Mouse (Mus musculus) brain, adult 2 months (tissue): Measurements from ENCODE around the gene Pfdn5.

Experiments
- DNase-seq: peaks from one replicate; pipeline ENCODE4 v3.0.0; 2011; ENCODE audit warnings: low read depth, low spot score

The Pfdn5 gene

DNA sequence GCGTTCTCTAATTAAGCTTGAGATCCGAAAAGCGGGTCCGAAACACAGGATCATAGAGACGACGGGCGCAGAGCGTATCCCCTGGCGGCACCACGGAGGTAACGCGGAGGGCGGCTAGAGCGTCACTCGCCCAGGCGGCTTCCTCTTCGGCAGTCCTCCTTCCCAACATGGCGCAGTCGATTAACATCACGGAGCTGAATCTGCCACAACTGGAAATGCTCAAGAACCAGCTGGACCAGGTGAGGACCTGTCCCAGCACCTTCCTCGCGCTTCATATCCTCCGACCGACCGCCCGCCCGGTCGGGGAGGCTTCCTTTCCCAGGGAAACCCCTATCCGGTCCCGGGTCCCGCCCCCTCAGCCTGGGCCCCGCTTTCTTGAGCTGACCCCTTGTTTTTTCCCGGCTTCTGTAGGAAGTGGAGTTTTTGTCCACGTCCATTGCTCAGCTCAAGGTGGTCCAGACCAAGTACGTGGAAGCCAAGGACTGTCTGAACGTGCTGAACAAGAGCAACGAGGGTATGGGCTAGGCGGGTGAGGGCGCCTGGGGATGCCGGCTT lies at the start of gene Pfdn5:
Gene Pfdn5, plus strand, starts transcription at position 95 of the 555 bp plus-strand sequence.
- DNase-seq, result peak; percentile 96

DNA sequence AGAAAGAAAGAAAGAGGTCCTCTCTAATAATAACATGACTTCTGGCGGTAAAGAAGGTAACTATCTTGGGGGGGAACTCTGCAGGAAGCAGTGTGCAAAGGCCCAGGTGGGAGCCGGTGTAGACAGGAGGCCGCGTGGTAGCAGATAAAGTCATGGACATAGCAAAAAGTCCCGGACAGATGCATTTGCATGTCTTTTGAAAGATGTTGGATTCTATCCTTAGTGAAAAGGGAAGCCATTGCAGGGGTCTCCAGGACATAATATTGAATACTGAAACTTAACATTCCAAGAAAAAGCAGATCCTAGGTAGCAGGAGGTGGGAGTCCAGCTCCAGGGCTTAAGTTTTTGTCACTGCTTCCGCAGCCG lies 47.2 kb upstream of the Pfdn5 start:
- DNase-seq, result no peak

DNA sequence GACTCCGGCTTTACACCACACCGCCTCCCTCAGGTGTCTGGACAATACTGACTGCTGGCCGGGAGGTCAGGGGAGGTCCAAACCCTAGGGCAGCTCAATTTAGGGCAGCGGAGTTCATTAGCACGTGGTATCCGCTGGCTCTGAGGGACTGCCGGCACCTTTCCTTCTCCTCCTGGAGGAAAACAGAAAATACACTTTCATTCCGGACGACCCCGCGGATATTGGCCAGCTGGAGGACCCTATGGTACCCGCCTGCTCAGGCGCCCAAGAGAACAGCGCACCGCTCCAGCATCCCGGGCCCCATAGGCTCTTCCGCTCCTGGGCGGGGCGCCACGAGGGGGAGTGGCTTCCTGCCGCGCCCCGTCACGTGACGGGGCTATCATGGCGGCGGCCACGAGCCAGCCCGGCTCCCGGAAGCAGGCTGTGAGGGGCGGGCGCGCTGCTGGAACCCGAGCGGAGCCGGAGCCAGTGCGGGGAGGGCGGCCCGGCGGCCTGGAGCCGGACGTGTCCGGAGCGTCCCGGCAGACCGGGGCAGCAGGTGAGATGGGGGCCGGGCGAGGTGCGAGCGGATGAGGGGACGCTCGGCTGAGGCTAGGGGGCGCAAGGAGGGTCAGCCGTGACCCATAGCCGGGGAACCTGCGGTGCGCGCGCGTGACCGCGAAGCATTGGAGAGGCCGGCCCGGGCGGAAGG lies 46.7 kb upstream of the Pfdn5 start, which contains the start of gene Mfsd5:
Gene Mfsd5, plus strand, starts transcription at position 363 of the 691 bp plus-strand sequence.
- DNase-seq, result peak; percentile 95

DNA sequence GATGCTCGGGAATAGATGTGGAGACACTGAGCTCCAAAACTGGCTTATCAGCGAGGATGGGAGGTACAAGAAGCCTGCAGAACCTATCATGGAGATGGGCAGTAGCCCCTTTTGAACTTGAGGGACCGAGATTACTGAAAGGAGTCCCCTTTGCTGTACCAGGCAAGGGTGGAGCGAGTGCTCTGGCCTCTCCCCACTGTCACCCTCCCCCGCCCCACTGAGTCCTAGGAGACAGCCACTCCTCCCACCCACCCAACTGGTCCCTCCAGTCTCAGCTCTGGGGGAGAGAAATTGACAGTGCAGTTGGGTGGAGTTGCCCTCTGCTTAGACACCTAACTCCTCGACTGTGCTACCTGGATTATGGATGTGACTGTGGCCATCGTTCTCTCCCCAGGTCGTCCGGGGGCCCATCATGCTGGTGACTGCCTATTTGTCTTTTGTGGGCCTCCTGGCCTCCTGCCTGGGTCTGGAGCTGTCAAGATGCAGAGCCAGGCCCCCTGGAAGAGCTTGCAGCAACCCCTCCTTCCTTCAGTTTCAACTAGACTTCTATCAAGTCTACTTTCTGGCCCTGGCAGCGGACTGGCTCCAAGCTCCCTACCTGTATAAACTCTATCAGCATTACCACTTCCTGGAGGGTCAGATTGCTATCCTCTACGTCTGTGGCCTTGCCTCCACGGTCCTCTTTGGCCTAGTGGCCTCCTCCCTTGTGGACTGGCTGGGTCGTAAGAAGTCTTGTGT lies 46.0 kb upstream of the Pfdn5 start:
- DNase-seq, result peak; percentile 70

DNA sequence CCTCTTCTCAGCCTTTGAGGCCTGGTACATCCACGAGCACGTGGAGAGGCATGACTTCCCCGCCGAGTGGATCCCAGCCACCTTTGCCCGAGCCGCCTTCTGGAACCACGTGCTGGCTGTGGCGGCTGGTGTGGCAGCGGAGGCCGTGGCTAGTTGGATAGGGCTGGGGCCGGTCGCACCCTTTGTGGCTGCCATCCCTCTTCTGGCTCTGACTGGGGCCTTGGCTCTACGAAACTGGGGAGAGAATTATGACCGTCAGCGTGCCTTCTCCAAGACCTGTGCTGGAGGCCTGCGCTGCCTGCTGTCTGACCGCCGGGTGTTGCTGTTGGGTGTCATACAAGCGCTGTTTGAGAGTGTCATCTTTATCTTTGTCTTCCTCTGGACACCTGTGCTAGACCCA lies 45.3 kb upstream of the Pfdn5 start:
- DNase-seq, result no peak

DNA sequence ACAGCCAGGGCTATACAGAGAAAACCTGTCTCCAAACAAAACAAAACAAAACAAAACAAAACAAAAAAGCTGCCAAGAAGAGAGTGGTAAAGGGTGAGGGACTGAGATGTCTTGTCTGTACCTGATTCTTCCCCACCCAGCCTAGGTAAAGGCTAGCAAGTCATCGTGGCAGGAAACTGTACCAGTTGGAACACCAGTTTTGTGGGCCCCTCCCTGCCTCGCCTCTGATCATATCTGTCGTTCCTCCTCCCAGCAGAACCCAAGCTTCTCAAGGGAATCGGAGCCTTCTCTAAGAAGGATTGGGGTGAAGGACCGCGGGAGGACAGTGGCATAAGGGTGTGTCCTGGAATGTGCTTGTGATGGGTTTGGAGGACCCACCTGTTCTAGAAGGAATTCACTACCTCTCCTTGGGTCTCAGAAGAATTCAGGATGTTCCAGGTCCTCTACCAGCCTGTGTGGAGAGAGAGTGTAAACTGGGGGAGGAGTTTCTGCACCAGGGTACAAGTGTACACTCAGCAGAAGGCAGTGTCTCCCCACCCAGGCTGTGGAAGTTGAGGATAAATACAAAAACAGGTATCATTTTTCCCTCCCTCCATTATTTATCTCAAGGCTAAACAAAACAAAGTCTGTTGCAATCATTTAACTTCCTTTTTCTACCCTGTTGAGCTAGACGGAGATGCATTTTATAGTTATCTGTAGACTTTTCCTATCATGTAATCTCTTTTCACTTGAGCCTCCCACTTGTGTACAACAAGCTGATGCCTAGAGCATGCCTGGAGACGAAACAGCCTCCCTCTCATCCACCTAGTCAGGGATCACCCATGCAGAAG lies 43.2 kb upstream of the Pfdn5 start:
- no peak for DNase-seq

DNA sequence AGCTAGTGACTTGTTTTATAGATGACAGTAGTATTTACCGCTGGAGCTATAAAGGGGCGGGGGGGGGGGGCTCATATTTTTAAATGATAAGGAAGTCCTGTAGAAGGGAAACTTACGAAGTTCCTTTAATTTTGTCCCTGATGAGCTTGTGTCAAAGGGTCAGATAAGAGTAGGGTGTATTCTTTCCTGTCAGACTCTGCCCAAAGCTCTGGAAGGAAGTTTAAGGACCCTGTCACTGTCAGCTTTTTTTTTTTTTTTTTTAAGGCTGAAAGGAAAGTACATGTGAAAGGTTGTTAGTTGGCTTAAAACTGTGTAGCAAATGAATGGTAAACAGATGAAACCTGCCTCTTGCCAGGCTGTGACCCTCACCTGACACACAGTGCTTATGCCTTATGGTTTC lies 42.3 kb upstream of the Pfdn5 start:
- DNase-seq, result no peak

DNA sequence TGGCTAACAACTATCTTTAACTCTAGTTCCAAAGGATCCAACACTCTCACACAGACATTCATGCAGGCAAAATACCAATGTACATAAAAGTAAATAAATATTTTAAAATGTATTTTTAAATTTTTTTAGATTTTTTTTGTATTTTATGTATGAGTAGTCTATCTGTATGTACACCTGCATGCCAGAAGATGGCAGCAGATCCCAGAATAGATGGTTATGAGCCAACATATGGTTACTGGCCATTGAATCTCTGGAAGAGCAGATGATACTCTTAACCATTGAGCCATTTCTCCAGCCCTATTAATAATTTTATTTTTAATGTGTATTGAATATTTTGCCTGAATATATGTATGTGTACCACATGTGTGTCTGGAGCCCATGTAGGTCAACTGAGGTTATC lies 38.5 kb upstream of the Pfdn5 start:
- peak; percentile 77 for DNase-seq

DNA sequence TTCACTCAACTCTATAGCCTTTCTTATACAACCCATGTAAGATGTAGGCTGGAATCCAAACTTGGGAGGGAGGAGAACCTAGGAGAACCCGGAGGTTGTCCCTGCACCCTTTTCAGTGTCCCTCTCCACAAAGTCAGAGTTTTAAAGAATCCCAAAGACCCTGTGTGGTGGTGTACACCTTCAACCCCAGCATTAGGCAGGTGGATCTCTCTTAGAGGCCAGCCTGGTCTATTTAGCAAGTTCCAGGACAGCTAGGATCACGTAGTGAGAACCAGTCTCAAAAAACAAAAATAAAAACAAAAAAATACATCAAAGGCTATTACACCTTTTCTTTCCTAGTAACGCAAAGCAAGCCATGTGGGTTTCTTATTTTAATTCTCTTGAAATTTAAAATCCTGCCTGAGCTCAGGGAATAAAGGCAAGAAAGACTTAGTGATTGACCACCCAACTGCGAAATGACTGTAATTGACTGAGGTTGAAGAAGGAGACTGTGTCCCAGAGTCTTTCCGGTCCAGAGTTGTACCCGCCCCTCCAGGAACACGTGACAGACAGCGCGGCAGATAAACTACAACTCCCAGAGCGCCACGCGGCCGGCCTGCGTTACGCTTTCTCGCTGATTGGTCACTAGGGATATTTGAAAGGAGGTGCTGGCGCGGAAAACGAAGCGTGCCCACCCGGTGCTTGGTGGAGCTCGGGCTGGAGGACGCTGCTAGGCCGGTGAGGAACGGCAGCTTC lies 30.1 kb upstream of the Pfdn5 start, which contains the start of gene Espl1:
Gene Espl1, plus strand, starts transcription at position 634 of the 735 bp plus-strand sequence.
- DNase-seq, result peak; percentile 95

DNA sequence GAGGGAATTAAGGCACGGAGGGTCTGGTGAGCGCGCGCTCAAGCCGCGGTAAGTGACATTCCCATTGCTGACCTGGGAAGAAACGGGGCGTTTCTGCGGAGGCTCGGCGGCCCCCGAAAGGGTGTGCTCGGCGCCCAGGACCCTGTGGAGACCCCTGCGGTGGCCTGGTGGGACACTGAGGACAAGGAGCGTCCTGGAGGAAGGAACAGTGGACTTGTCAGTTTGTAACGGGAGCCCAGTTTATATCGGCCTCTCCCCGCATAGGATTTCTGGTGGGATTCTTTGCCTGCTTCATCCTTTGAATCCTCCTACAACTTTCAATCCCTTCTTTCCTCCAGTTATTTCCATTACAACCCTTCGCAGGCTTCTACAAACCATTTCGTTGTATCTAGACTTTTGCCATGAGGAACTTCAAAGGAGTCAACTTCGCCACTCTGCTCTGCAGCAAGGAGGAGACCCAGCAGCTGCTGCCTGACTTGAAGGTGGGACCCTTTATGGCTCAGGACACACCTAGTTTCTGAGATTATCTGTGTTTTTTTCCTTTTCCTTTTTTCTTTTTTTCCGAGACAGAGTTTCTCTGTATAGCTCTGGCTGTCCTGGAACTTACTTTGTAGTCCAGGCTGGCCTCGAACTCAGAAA lies 29.4 kb upstream of the Pfdn5 start:
- DNase-seq, result no peak

DNA sequence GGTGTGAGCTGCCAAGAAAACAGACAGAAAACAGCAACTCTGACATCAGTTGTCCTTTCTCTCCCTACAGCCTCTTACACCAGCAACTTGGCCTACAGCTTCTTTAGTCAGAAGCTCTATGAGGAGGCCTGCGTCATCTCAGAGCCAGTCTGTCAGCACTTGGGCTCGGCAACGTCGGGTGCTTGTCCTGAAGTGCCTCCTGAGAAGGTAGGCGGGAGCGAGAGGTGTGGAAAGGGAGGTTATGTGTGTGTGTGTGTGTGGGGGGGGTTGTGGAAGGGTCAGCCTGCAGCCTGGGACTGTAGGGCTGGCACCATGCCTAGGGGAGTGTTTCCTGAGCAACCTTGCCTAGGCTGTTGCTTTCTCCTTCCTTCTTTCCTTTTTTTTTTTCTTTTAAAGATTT lies 23.4 kb upstream of the Pfdn5 start:
- DNase-seq, result no peak

DNA sequence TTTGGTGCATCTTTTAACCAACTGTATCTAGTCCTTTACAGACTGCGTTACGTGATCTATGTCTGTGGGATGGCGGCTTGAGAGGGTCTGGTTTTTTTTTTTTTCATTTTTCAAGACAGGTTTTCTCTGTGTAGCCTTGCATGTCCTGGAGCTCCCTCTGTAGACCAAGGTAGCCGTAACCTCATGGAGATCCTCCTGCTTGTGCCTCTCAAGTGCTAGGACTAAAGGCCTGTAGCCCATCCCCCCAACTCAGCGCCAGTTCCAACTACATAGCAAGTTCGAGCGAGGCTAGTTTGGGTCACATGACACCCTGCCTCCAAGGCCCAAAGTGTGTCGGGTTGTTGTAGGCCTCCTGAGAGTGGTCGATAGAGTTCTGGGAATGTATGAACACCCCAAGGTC lies 17.2 kb upstream of the Pfdn5 start:
- DNase-seq, result no peak

DNA sequence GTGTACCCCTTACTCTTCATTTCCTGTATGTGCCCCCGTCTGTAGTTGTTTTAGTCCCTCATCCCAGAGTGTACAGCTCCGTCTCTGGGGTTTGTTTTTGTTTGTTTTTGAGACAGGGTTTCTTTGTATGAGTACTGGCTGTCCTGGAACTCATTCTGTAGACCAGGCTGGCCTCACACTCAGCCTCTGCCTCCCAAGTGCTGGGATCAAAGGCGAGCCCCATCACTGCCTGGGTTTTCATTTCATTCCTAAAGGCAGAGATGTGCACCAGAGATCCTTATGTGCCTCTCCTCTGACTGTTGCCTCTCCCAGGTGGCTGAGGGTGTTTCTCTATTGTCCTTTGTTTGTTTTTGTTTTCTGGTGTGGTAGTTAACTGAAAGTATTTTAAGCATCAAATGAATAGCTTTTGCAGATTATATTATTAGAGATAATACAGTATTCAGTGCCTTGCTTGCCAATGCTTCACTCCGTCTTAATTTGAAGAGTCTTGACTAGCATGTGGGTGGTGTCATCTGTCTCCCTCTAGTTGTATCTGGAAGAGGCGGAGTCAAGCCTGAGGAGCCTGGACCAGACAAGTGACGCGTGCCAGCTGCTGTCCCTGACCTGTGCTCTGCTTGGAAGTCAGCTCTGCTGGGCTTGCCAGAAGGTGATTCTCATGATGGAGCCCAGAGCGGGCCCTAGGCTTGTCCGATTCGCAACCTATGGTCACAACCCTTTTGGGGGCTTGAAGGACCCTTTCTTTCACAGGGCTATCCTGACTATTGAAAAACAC lies 15.7 kb upstream of the Pfdn5 start:
- peak; percentile 24 for DNase-seq

DNA sequence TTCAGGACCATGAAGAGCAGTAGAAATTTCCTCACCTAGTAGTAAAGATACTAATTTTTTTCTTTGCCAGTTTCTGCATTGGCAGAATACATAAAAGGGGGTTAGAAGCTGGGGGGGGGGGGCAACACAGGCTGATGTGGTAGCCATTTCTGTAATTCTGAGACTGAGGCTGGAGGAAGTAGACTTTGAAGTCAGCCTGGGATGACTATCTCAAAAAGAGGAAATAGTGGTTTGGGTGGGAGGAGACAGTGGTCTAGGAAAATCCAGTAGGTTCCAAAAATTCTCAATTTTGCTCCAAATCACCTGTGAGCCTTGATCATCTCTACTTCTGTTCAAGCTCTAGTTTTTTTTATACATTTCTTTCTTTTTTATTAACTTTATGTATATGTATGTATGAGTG lies 14.4 kb upstream of the Pfdn5 start:
- no peak for DNase-seq

DNA sequence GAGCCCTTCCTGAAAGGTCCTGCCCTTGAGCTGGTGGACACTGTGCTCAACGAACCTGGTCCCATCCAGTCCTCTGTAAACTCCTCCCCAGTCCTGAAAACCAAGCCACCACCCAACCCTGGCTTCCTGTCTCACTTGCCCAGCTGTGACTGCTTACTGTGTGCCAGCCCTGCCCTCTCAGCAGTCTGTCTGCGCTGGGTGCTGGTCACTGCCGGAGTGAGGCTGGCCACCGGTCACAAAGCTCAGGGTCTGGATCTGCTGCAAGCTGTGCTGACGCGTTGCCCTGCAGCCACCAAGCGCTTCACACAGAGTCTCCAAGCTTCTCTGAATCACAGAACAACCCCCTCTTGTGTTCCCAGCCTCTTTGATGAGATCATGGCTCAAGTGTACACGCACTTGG lies 10.6 kb upstream of the Pfdn5 start:
- DNase-seq, result peak; percentile 55

DNA sequence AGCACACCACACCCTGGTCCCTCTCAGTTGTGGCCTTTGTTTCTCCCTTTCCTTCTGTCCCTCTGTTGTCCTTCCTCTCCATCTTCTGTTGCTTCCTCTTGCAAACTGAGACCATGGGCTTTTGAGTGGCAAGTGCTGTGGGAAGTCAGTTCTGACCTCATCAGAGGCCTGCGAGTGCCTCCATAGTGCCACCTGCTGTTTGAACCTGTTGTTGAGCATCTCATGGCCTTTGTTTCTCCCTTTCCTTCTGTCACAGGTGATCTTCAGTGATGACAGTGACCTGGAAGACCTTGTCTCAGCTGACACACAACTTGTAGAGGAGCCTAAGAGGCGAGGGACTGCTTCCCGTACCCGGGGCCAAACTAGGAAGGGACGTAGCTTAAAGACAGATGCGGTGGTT lies 9.7 kb upstream of the Pfdn5 start:
- DNase-seq, result peak; percentile 84

DNA sequence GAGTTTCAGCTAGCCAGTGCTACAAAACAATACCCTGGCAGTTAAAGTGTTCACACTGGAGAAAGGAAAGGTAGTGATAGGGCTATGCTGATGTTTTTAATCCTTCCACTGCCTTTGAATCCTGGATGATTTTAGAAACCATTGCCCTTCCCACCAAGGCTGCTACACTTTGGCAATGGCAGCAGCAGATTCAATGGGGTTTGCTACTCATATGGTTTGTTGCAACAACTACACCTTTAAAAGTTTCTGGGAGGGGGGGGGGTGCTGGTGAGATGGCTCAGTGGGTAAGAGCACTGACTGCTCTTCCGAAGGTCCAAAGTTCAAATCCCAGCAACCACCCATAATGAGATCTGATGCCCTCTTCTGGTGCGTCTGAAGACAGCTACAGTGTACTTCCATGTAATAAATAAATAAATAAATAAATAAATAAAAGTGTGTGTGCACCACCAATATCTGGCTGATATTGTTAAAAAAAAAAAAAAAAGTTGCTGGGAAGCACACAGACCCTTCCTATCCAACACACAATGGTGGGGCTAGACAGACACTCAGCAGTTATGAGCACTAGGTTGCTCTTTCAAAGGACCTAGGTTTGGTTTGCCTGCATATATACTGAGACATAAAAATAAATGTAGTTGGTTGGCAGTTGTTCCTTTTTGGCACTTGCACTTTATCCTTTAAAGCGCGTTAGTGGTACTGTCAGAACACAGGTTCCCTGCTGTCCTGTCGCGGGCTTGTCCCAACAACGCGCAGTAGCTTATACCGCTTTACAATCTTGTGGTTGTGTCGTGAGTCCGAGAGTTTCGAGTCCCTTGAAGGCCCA lies 1.1 kb upstream of the Pfdn5 start:
- no peak for DNase-seq

DNA sequence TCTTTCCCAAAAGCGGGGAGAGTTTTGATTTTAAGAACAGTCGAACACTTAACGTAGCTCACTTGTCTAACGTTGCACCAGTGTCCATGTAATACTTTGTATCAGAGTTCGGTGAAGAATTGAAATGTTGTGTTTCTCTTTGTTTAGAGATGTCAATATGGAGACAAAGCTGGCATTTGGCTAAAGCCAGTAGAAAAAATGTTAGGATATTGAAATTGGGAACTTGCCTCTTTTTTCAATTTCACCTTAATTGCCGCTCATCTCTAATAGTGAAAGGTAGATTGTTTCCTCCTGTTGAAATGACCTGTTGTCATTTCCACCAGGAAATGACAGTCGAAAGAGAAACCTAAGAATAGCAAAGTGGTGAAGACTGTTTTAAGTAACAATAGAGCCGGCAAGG lies 976 bp downstream of the Pfdn5 start:
- DNase-seq, result no peak

DNA sequence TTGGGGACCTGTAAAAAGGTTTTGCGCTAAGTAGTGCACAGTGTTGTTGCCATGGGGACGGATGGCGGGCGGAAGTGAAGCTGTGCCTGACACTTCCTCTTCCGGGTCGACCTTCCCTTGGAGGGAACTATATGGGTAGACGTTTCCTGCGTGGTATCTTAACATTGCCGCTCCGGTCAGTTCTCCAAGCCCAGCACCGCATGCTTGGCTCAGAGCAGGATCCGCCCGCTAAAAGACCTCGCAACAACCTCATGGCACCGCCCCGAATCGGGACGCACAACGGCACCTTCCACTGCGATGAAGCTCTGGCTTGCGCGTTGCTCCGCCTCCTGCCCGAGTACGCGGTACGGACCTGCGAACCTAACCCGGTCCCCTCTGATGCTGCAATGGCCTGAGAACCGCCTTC lies 5.7 kb downstream of the Pfdn5 start, which contains the start of gene Myg1:
Gene Myg1, plus strand, starts transcription at position 100 of the 406 bp plus-strand sequence.
- peak; percentile 94 for DNase-seq
